Mouse (Mus musculus) lung, embryonic 16.5 days (tissue): ENCODE measurements around the gene Slc6a5. TPM values are rescaled to one million over a fixed set of nuclear protein-coding genes. Genes with fewer than 3 reads are reported as not detected.

Experiments used
- ATAC-seq: fragments of 200-750 bp; cut with Nextera tagmentation; 2 replicates; pipeline ENCODE4 v1.8.0; 2017; ENCODE audit warnings: low read depth, mild to moderate bottlenecking, moderate library complexity
- H3K27ac ChIP-seq: fragments of 300-500 bp; sonication (generic); 2 replicates; pipeline ENCODE4 v1.5.1; 2014; ENCODE audit warnings: mild to moderate bottlenecking, control low read depth, low read length
- H3K27me3 ChIP-seq: fragments of 300-500 bp; sonication (generic); 2 replicates; pipeline ENCODE4 v1.6.1; 2014; ENCODE audit warnings: low read depth, low read length, mixed read lengths; ENCODE audit not compliant: control insufficient read depth, insufficient read depth
- H3K36me3 ChIP-seq: fragments of 300-500 bp; sonication (generic); 2 replicates; pipeline ENCODE4 v1.6.1; 2014; ENCODE audit warnings: low read length; ENCODE audit not compliant: control insufficient read depth, insufficient read depth
- H3K4me1 ChIP-seq: fragments of 300-500 bp; sonication (generic); replicated peaks from 2 replicates; pipeline ENCODE4 v1.6.1; 2014; ENCODE audit warnings: low read length, mixed read lengths; ENCODE audit not compliant: control insufficient read depth, insufficient read depth
- H3K4me2 ChIP-seq: fragments of 300-500 bp; sonication (generic); 2 replicates; pipeline ENCODE4 v1.6.1; 2014; ENCODE audit warnings: low read depth, low read length, control low read depth
- H3K4me3 ChIP-seq: fragments of 300-500 bp; sonication (generic); 2 replicates; pipeline ENCODE4 v1.5.1; 2014; ENCODE audit warnings: mild to moderate bottlenecking, low read length, control low read depth
- H3K9ac ChIP-seq: fragments of 300-500 bp; sonication (generic); 2 replicates; pipeline ENCODE4 v1.6.1; 2014; ENCODE audit warnings: low read length, control low read depth
- H3K9me3 ChIP-seq: fragments of 300-500 bp; sonication (generic); 2 replicates; pipeline ENCODE4 v1.6.1; 2016; ENCODE audit warnings: low read length; ENCODE audit not compliant: control insufficient read depth
- WGBS: fragments of 180-500 bp; shearing (Covaris S2); extraction: QIAGEN DNeasy Blood & Tissue Kit; methylation state at CpG from one replicate; pipeline ENCODE4 v1.1.7; 2014; 5-methylcytosine and 5-hydroxymethylcytosine counted together
- polyA plus RNA-seq: library from polyadenylated mRNA; unstranded; fragments of >200 nt; fragmentation: Nextera tagmentation; extraction: Ambion mirVana; gene quantifications from 2 replicates; pipeline ENCODE4 v1.2.1, GENCODE M21; 2015

The Slc6a5 gene
- polyA plus RNA-seq, 1 experiment from 2014 or later: not detected

DNA sequence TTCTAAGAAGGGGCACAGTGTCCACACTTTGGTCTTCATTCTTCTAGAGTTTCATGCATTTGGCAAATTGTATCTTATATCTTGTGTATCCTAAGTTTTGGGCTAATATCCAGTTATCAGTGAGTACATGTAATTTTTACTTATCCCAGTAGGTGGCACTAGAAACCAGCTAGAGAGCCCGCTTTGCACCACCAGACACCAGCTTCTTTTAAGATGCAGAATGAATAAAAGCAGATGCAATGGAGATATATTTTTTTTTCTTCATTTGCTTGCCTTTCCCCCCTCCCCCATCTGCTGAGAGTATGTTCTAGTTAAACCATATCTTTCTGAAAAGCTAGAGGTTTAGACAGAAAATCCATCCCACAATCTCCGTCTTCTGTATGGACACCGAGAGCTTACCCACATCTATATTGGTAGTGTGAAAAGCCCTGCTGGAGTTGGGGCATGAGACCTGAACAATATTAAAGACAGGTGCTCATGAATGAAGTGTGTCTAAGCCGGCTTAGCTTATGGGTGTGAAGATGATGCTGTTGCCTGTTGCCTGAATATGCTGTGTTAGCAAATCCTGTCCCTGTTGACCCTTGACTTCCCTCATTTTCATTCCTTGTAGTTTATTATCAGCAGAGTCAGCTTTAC, 43.7 kb downstream of the Slc6a5 start:
- no peak overlapping the region for H3K9ac ChIP-seq
- ATAC-seq: no peak
- 59% methylated on average over 4 of the region's 4 CpGs for WGBS
- no peak overlapping the region for H3K27ac ChIP-seq
- H3K4me1 ChIP-seq: no peaks in the 10 kb centered on the region
- no peak overlapping the region for H3K4me3 ChIP-seq
- no peaks in the 10 kb centered on the region; the same call in 1 of the 2 replicates for H3K27me3 ChIP-seq
- no peak overlapping the region for H3K4me2 ChIP-seq
- H3K9me3 ChIP-seq: no peaks in the 10 kb centered on the region
- no peaks in the 10 kb centered on the region for H3K36me3 ChIP-seq

DNA sequence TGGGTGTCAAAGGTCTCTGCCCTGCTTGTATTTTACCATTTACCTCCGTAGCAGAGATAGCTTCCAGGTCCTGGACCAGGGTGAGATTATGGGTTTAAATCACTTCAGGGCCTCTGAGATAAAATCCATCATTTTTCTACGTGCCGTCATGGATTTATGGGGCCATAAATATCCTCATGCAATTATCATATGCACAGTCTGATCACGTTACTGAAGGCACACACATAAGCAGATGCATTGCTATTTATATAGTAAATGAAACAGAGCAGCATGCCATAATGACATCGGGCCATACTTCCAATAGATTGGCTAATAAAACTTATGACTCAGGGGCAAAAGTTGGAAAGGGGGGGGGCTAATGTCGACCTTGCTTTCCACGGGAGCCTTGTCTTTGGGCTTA, 44.9 kb downstream of the Slc6a5 start:
- no peak overlapping the region for H3K27ac ChIP-seq
- no peak for ATAC-seq
- H3K4me3 ChIP-seq: no peak overlapping the region
- no peaks in the 10 kb centered on the region for H3K4me1 ChIP-seq
- H3K9me3 ChIP-seq: no peaks in the 10 kb centered on the region
- 60% methylated on average over 7 of the region's 7 CpGs for WGBS
- H3K4me2 ChIP-seq: no peak overlapping the region
- H3K27me3 ChIP-seq: no peaks in the 10 kb centered on the region; the same call in 1 of the 2 replicates
- no peaks in the 10 kb centered on the region for H3K36me3 ChIP-seq
- H3K9ac ChIP-seq: no peak overlapping the region

DNA sequence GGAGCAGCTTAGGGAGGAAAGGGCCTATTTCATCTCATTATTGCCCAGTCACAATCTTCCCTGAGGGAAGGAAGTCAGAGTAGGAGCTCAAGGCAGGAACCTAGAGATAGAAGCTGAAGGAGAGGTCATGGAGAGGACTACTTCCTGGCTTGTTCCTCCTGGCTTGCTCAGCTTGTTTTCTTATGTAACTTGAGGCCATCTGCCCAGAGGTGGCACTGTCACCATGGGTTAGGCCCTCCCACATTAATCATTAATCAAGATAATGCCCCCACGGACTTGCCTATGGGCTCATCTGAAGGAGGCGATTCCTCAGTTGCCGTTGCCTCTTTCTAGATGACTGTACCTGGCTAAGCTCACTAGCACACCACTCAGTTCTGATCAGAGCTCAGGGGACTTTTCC, 47.2 kb downstream of the Slc6a5 start:
- H3K9me3 ChIP-seq: no peaks in the 10 kb centered on the region
- WGBS: 32% methylated on average over 3 of the region's 3 CpGs
- no peak overlapping the region for H3K4me3 ChIP-seq
- no peaks in the 10 kb centered on the region; the same call in 1 of the 2 replicates for H3K27me3 ChIP-seq
- ATAC-seq: no peak
- H3K4me1 ChIP-seq: no peaks in the 10 kb centered on the region
- no peak overlapping the region for H3K27ac ChIP-seq
- no peaks in the 10 kb centered on the region for H3K36me3 ChIP-seq
- no peak overlapping the region for H3K4me2 ChIP-seq
- H3K9ac ChIP-seq: no peak overlapping the region

DNA sequence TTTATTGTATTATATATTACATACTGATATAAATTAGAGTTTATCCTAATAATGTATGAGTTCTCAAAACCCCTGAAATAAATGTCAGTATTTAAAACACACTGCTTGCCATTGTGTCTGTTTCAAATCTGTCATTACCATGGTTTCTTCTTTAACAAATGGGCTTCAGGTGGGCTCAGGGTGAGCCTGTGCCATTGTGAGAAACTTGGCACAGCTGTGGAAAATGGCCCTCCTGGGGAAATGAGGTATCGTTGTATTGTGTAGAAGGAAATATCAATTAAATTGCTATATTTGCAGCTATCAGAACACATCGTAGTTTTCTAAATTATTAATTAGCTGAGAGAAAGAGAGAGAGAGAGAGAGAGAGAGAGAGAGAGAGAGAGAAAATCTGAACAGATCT, 53.8 kb downstream of the Slc6a5 start:
- no peak for ATAC-seq
- H3K27me3 ChIP-seq: no peaks in the 10 kb centered on the region
- 68% methylated on average over 2 of the region's 2 CpGs for WGBS

DNA sequence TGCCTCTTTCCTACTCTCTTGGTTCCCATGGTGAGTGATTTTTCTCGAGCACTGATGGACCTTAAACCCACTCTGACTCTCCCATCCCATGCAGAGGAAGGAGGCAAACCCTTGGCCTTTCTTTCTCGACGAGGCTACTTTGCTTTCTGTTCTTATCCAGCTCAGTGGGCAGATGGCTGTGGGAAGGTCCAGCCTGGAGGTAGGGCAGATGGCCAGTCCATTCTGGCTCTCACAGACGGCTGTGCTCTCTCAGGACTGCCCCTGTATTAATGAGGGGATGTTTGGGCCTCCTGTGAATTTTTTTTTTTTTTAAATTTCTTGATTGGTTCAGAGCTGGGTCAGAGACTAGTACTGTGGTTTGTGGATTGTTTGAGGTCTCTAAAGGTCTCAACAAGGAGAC, 59.6 kb downstream of the Slc6a5 start:
- ATAC-seq: no peak
- H3K4me3 ChIP-seq: no peak overlapping the region
- no peak overlapping the region for H3K27ac ChIP-seq
- peaks cover 24% of the 10 kb centered on the region for H3K27me3 ChIP-seq
- H3K36me3 ChIP-seq: no peaks in the 10 kb centered on the region
- no peak overlapping the region for H3K9ac ChIP-seq
- no peaks in the 10 kb centered on the region; the same call in 1 of the 2 replicates for H3K4me1 ChIP-seq
- H3K9me3 ChIP-seq: no peaks in the 10 kb centered on the region
- WGBS: 45% methylated on average over 4 of the region's 4 CpGs
- H3K4me2 ChIP-seq: no peak overlapping the region

More for the DNA sequence above, 53.8 kb downstream of the Slc6a5 start:
- Histone ChIP-seq H3K9ac (no peak overlapping the region), H3K4me1 (no peaks in the 10 kb centered on the region), H3K4me3 (no peak overlapping the region), H3K36me3 (no peaks in the 10 kb centered on the region), H3K9me3 (no peaks in the 10 kb centered on the region), H3K27ac (no peak overlapping the region), H3K4me2 (no peak overlapping the region)

DNA sequence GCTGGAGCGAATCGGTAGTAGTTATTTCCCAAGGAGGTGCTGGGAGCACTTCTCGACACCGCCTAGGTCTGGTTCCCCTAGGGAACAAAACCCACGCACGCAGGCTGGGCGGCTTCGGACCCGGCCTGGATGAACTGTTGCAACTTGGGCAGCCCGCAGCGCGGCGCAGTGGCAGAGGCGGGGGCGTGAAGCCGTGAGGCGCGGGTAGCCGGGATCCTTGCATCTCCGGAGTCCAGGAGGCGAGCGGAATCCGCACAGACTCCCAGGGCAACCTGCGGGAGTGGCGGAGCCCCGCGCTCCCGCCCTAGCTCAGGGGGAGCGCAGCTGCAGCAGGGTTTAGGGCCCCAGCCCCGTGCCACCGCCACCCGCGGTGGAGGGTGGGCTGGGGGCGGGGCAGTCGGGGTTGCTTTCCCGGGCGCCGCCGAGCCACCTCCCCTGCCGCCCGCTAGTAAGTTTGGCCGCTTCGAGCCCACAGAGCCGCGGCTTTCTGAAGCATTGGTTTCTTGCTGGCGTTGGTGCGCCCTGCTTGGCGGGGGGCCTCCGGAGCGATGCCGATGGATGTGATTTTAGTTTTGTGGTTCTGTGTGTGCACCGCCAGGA, 65.0 kb downstream of the Slc6a5 start, which contains the start of gene Nell1:
Gene Nell1 (plus strand): TSS at position 24 of the 600 bp plus-strand sequence.
- H3K36me3 ChIP-seq: no peaks in the 10 kb centered on the region
- peak; percentile 39 for ATAC-seq

DNA sequence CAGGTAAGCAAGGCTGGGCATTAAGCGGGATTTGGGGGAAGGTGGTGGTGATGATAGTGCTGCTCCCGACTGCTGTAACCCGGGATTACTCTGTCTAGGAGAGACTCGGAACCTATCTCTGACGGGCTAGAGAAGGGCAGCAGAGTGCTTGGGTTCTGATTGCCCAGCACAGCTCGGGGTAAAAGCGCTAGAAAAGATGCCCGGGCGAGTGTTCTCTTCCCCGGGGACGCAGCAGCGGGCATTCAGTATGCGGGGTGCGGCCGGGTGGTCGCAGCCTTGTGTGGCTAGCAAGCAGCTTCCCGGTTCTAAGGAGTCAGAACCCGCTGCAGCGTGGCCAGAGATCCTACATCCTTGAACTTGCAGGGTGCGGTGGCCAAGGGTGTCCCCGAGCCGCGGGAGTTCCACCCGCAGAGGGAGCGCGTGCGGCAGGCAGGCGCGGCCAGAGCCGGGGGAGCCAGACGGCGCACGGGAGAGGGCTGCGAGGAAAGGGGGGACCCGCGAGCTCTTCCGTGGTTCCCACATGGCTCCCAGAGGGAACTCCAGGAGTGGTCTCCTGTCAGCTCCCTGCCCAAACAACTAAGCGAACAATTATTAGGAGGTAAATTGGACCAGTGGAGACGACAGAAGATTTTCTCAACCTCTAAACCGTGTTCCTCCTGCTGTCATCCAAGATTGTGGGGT, 65.6 kb downstream of the Slc6a5 start:
- no peaks in the 10 kb centered on the region for H3K36me3 ChIP-seq
- H3K4me1 ChIP-seq: no peaks in the 10 kb centered on the region; the same call in 1 of the 2 replicates
- peak; percentile 67 for ATAC-seq
- H3K9me3 ChIP-seq: no peaks in the 10 kb centered on the region
- WGBS: under 1% methylated on average over 40 of the region's 40 CpGs
- H3K27me3 ChIP-seq: peaks cover 60% of the 10 kb centered on the region
- peak overlapping the region; percentile 82 for H3K4me2 ChIP-seq
- no peak overlapping the region for H3K27ac ChIP-seq
- peak overlapping the region; percentile 51 for H3K9ac ChIP-seq
- H3K4me3 ChIP-seq: peak overlapping the region; percentile 57

More for the DNA sequence above, 65.0 kb downstream of the Slc6a5 start, which contains the start of gene Nell1:
- peak within 1 kb of the TSS; percentile 57 for H3K4me3 ChIP-seq
- H3K4me2 ChIP-seq: peak within 1 kb of the TSS; percentile 82
- WGBS: under 1% methylated on average over 50 of the region's 52 CpGs
- no peaks in the 10 kb centered on the region for H3K9me3 ChIP-seq
- H3K27ac ChIP-seq: no peak within 1 kb of the TSS
- H3K4me1 ChIP-seq: no peaks in the 10 kb centered on the region; the same call in 1 of the 2 replicates
- peak within 1 kb of the TSS; percentile 51 for H3K9ac ChIP-seq
- peaks cover 60% of the 10 kb centered on the region for H3K27me3 ChIP-seq

DNA sequence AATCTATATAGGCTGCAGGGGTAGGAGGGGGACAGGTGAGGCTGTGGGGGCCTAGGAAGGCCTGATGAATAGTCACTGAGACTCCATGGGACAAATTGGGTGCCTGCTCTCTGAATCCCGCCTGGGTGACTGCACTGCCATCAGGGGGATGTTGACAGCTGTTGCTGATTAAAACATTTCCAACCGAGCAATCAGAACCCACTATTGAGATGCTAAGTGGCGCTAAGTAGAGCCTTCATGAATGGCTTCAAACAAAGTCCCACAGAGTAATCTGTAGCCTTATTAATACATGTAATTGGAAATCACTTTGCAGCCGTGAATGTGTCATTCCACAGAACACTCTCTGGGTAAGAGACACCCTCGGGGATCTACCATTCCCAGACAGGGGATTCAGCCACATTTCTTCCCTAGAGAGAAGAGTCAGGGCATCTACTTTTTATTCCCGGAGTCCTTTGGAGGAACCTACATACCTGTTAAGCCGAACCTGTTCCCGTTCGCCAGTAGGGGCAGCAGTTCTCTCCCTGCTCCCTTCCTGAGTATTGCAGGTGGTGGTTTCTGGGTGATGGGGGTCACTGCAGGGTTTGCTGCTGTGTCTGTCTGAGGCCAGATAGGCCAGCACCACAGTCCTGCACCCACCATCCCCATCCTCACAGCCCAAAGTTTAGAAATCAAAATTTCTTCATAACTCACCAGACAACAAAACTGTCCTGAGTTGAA, 71.7 kb downstream of the Slc6a5 start:
- 0 out of 2 replicates have a peak, but pooled peaks cover 2% of the 10 kb centered on the region for H3K4me1 ChIP-seq
- no peaks in the 10 kb centered on the region for H3K9me3 ChIP-seq
- no peak for ATAC-seq
- H3K9ac ChIP-seq: no peak overlapping the region
- H3K27ac ChIP-seq: no peak overlapping the region
- H3K27me3 ChIP-seq: peaks cover 19% of the 10 kb centered on the region
- no peaks in the 10 kb centered on the region for H3K36me3 ChIP-seq
- WGBS: 29% methylated on average over 9 of the region's 9 CpGs
- H3K4me3 ChIP-seq: no peak overlapping the region
- H3K4me2 ChIP-seq: no peak overlapping the region

DNA sequence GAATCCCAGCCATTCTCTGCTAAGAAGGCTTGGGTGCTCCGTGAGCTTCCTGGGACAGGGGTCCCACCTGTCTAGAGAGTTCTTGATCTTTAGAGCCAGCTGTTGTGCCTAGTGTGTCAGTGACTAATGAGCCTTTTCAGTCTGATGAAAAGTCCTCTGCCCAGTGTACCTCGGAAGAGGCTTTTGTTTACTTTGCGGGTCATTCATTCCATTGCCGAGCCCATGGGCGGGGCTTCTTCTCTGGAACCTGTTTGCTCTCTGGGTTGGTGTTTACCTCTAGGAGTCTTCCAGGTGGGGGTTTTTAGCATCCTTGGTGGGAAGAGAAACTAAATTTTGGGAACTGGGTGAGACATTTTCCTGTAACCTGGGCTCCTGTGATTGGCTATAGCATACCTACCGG, 74.8 kb downstream of the Slc6a5 start:
- Histone ChIP-seq H3K36me3 (no peaks in the 10 kb centered on the region), H3K27me3 (peaks cover 4% of the 10 kb centered on the region), H3K9me3 (no peaks in the 10 kb centered on the region), H3K4me3 (no peak overlapping the region), H3K9ac (no peak overlapping the region), H3K4me2 (no peak overlapping the region), H3K27ac (no peak overlapping the region), H3K4me1 (0 out of 2 replicates have a peak, but pooled peaks cover 2% of the 10 kb centered on the region)
- no peak for ATAC-seq
- WGBS: 14% methylated on average over 6 of the region's 6 CpGs
